Mouse (Mus musculus) inflammation-experienced regulatory T-cells, adult 16 weeks (primary cell): ENCODE data around the gene Zfyve9. TPM values are rescaled to one million over a fixed set of nuclear protein-coding genes. Genes with fewer than 3 reads are reported as not detected.

ENCODE experiments used
- polyA plus RNA-seq: library from polyadenylated mRNA; unstranded; fragments of 100-300 nt; shearing (Covaris generic); gene quantifications from one replicate; pipeline ENCODE4 v1.2.1, GENCODE M21; 2017

Zfyve9 gene
- polyA plus RNA-seq, result 0.21 TPM

GRCm38 (mm10) chr4:108780057-108780863, at the start of gene Zfyve9:
Zfyve9 (minus strand) TSS chr4:108780798.

GRCm38 (mm10) chr4:108719349-108719748, 61.2 kb downstream of the Zfyve9 start, which contains the start of gene 3110021N24Rik:
3110021N24Rik (plus strand) TSS chr4:108719649.

GRCm38 (mm10) chr4:108619587-108620341, 160.8 kb downstream of the Zfyve9 start, which contains the start of gene Cc2d1b:
Cc2d1b (plus strand) TSS chr4:108619940.

Other genes with a start within 250 kb of the Zfyve9 start
- gene Prpf38a, start 201.5 kb downstream of the Zfyve9 start, polyA plus RNA-seq, result 68.7 TPM
- gene Orc1, start 201.4 kb downstream of the Zfyve9 start, polyA plus RNA-seq, result 2.7 TPM
- 110 TPM for gene Cc2d1b, start 160.9 kb downstream of the Zfyve9 start, polyA plus RNA-seq
- not detected for gene 3110021N24Rik, start 61.1 kb downstream of the Zfyve9 start, polyA plus RNA-seq
- gene Btf3l4, start 52.8 kb upstream of the Zfyve9 start, polyA plus RNA-seq, result 58.6 TPM
- gene Txndc12, start 53.8 kb upstream of the Zfyve9 start, polyA plus RNA-seq, result 32.1 TPM
- gene Kti12, start 67.0 kb upstream of the Zfyve9 start, polyA plus RNA-seq, result 28.8 TPM
- gene A730015C16Rik, start 67.8 kb upstream of the Zfyve9 start, polyA plus RNA-seq, result 0.63 TPM
- 0.18 TPM for gene Rab3b, start 98.3 kb upstream of the Zfyve9 start, polyA plus RNA-seq
- 145 TPM for gene Nrd1, start 219.9 kb upstream of the Zfyve9 start, polyA plus RNA-seq